Mouse (Mus musculus) kidney, adult 2 months (tissue): Measurements from ENCODE around the gene Prlh.

Experiments
- CTCF ChIP-seq: fragments of 200-500 bp; conservative IDR thresholded peaks from 2 replicates; pipeline ENCODE4 v1.5.1; 2011; ENCODE audit warnings: low read depth, mild to moderate bottlenecking, control low read depth, low read length, moderate library complexity, mixed read lengths; ENCODE audit not compliant: insufficient read depth, insufficient read length
- POLR2A ChIP-seq: fragments of 200-500 bp; IDR thresholded peaks from one replicate; pipeline ENCODE4 v1.6.1; 2011; ENCODE audit warnings: low read depth, low read length, control low read depth

DNA sequence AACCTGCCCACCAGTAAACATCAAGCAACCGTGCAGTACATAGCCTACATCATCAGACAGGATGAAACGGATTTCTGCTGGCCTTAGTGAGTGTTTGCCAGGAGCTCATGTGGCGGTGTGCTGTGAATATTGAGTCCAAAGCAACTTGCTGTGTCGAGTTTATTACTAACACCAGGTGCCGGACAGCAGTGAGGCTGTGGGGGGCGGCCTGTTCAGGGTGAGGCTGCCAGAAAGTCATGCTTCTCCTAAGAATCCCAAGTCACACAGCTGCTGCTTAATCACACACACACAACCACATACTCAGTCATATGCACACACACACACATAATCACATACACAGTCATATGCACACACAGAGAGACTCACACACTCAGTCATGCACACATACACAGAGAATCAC lies 39.7 kb upstream of the Prlh start:
- TF ChIP-seq POLR2A, result no peak
- no peak for TF ChIP-seq CTCF
